Mouse (Mus musculus): ENCODE results near the gene Asic4.

GRCm38 (mm10) chr1:75442171-75442570 lies 8.1 kb upstream of the Asic4 start:
- TF ChIP-seq CTCF (IDR thresholded peaks at IDR 0.05; ENCODE audit: low read depth) = no peak
- no peak for TF ChIP-seq EP300 (IDR thresholded peaks at IDR 0.05; ENCODE audit: low read depth)
